Mouse (Mus musculus) embryonic facial prominence, embryonic 11.5 days (tissue): ENCODE measurements around the gene Acot7. TPM values are rescaled to one million over a fixed set of nuclear protein-coding genes. Genes with fewer than 3 reads are reported as not detected.
"Not testable (repeated sequence)": the region's sequence is repeated elsewhere in the genome, so short reads cannot be mapped to it uniquely, and the experiment has no call there.

Experiments used
- ATAC-seq: fragments of 200-750 bp; cut with Nextera tagmentation; replicated peaks from 2 replicates; pipeline ENCODE4 v1.8.0; 2017; ENCODE audit warnings: low read depth; ENCODE audit not compliant: insufficient number of reproducible peaks, low FRiP score, low TSS enrichment
- DNase-seq: peaks from one replicate; pipeline ENCODE4 v3.0.0-alpha.2; 2015; ENCODE audit warnings: low spot score
- H3K27ac ChIP-seq: fragments of 300-500 bp; sonication (generic); replicated peaks from 2 replicates; pipeline ENCODE4 v1.5.1; 2014; ENCODE audit warnings: mild to moderate bottlenecking, low read depth, low read length, control low read depth
- H3K27me3 ChIP-seq: fragments of 300-500 bp; sonication (generic); 2 replicates; pipeline ENCODE4 v1.6.1; 2014; ENCODE audit warnings: mild to moderate bottlenecking, low read length, moderate library complexity, mixed read lengths; ENCODE audit not compliant: control insufficient read depth, insufficient read depth
- H3K36me3 ChIP-seq: fragments of 300-500 bp; sonication (generic); replicated peaks from 2 replicates; pipeline ENCODE4 v1.6.1; 2014; ENCODE audit warnings: low read depth, mild to moderate bottlenecking, low read length, moderate library complexity, mixed read lengths; ENCODE audit not compliant: control insufficient read depth, insufficient read depth
- H3K4me1 ChIP-seq: fragments of 300-500 bp; sonication (generic); 2 replicates; pipeline ENCODE4 v1.6.1; 2014; ENCODE audit warnings: low read length, mixed read lengths; ENCODE audit not compliant: control insufficient read depth, insufficient read depth
- H3K4me2 ChIP-seq: fragments of 300-500 bp; sonication (generic); 2 replicates; pipeline ENCODE4 v1.6.1; 2014; ENCODE audit warnings: low read depth, mild to moderate bottlenecking, control low read depth, low read length, moderate library complexity
- H3K4me3 ChIP-seq: fragments of 300-500 bp; sonication (generic); 2 replicates; pipeline ENCODE4 v1.5.1; 2014; ENCODE audit warnings: low read depth, low read length, control low read depth
- H3K9ac ChIP-seq: fragments of 300-500 bp; sonication (generic); replicated peaks from 2 replicates; pipeline ENCODE4 v1.6.1; 2014; ENCODE audit warnings: mild to moderate bottlenecking, control low read depth, low read length
- H3K9me3 ChIP-seq: fragments of 300-500 bp; sonication (generic); replicated peaks from 2 replicates; pipeline ENCODE4 v1.6.1; 2016; ENCODE audit warnings: mild to moderate bottlenecking, low read length, inconsistent platforms, mixed read lengths; ENCODE audit not compliant: control insufficient read depth
- WGBS: fragments of 180-500 bp; shearing (Covaris S2); extraction: QIAGEN DNeasy Blood & Tissue Kit; methylation state at CpG from one replicate; pipeline ENCODE4 v1.1.7; 2014; 5-methylcytosine and 5-hydroxymethylcytosine counted together
- polyA plus RNA-seq: library from polyadenylated mRNA; unstranded; fragments of >200 nt; fragmentation: Nextera tagmentation; extraction: Ambion mirVana; gene quantifications from 2 replicates; pipeline ENCODE4 v1.2.1, GENCODE M21; 2014

Acot7 gene
- polyA plus RNA-seq, 1 experiment from 2014 or later, result 47.5 TPM

DNA sequence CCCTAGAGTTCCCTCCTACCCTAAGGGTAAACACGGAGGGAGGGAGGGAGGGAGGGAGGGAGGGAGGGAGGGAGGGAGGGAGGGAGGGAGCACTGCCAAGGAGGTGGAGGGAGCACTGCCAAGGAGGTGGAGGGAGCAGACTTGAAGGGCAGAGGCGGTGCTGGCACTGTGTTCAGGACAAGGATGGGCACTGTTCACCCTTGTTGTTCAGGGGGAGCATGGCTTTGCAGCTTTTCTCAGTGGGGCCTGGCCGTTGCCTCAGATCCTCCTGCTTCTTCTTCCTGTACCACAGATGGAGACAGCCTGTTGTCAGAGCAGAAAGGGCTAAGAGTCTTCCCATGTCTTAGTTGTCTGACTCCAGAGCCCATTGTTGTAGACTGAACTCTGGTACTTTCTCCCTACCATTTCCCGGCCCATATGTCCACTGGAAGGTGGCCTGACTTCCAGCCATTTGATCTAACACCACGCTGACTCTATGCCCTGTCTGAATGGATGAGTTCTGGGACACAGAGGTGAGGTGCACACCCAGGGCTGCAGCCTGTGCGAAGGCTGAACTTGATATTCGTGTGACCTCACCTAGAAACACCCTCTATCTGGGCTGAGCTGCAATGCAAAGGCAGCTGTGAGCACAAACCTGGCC lies 43.0 kb downstream of the Acot7 start:
- DNase-seq (no peak), ATAC-seq (peak; percentile 20; the same call in 1 of the 2 replicates)
- Histone ChIP-seq H3K9ac (no peak overlapping the region), H3K4me1 (no peaks in the 10 kb centered on the region; the same call in 1 of the 2 replicates), H3K27ac (no peak overlapping the region), H3K4me2 (no peak overlapping the region), H3K9me3 (no peaks in the 10 kb centered on the region), H3K27me3 (no peaks in the 10 kb centered on the region), H3K36me3 (no peaks in the 10 kb centered on the region), H3K4me3 (no peak overlapping the region)
- WGBS, result 70% methylated on average over 6 of the region's 7 CpGs

DNA sequence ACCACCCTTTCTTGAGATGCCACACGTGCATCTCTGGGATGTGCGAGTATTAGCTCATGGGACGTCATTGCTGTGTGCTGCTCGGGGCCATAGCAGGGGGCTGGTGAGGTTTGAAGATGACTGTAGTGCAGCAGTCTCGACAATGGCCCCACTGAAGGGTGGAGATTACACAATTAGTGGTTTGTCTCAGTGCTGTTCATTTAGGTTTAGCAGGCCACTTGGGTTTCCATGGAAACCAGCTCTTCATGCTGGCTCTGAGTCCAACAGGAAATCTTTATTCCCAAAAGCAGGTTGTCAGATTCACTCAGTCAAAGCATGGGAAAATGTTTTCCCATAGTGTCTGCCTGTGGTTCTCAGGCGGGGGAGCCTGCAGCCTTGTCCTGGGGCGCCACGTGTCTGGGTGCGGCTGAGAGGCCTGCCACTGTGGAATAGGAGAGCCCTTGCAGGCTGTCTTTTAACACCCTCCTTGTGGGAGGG lies 43.5 kb downstream of the Acot7 start:
- no peak overlapping the region for H3K27ac ChIP-seq
- ATAC-seq (peak; percentile 74), DNase-seq (peak; percentile 59)
- H3K9me3 ChIP-seq, result no peaks in the 10 kb centered on the region
- WGBS, result 18% methylated on average over 9 of the region's 9 CpGs
- no peak overlapping the region for H3K9ac ChIP-seq
- H3K4me1 ChIP-seq, result no peaks in the 10 kb centered on the region; the same call in 1 of the 2 replicates
- H3K27me3 ChIP-seq, result no peaks in the 10 kb centered on the region
- no peaks in the 10 kb centered on the region for H3K36me3 ChIP-seq
- H3K4me3 ChIP-seq, result no peak overlapping the region
- H3K4me2 ChIP-seq, result no peak overlapping the region

DNA sequence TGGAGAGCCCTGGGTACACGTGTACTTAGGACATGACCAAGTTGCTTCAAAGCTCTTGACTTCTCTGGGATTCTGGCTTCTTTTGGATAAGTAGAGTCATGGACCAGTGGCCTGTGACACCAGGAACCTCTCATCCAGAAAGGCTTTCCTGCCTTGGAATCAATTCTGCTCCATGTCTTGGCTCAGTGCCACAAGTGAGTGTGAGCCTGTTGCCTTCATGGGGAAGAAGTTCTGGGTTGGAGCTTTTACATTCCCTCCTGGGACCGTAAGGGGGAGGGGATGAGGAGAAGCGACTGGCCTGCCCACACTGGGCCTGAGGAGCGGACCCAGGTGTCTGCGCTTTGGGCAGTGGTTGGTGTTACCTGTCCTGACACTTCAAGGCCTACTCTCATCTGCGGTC lies 44.2 kb downstream of the Acot7 start:
- Histone ChIP-seq H3K27me3 (no peaks in the 10 kb centered on the region), H3K4me3 (no peak overlapping the region), H3K4me2 (no peak overlapping the region), H3K36me3 (no peaks in the 10 kb centered on the region), H3K9ac (no peak overlapping the region), H3K4me1 (no peaks in the 10 kb centered on the region; the same call in 1 of the 2 replicates), H3K27ac (no peak overlapping the region), H3K9me3 (no peaks in the 10 kb centered on the region)
- ATAC-seq, result no peak
- DNase-seq, result no peak
- 88% methylated on average over 6 of the region's 6 CpGs for WGBS

DNA sequence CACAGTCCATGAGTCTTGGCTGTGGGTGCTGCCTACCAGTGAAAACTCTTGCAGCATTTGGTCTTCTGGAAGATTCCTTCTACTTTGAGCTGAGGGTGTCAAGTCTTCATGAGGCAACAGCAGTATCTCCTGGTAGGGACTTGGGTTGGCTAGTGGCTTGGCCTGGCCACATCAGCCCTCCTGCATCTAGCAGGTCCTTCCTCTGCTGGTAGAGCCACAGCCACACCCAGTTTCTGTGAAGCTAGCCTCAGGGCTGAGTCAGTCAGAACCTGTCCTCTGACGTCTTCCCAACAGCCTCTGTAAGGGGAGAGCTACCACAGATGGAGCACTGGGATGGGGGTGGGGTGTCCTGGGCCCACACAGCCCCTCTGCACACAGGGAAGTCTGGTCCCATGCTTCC lies 44.6 kb downstream of the Acot7 start:
- H3K9ac ChIP-seq, result no peak overlapping the region
- no peaks in the 10 kb centered on the region; the same call in 1 of the 2 replicates for H3K4me1 ChIP-seq
- 30% methylated on average over 1 of the region's 1 CpGs for WGBS
- H3K9me3 ChIP-seq, result no peaks in the 10 kb centered on the region
- no peak for DNase-seq
- no peak overlapping the region for H3K4me2 ChIP-seq
- H3K27me3 ChIP-seq, result no peaks in the 10 kb centered on the region
- no peak for ATAC-seq
- H3K36me3 ChIP-seq, result no peaks in the 10 kb centered on the region
- no peak overlapping the region for H3K27ac ChIP-seq
- no peak overlapping the region for H3K4me3 ChIP-seq

DNA sequence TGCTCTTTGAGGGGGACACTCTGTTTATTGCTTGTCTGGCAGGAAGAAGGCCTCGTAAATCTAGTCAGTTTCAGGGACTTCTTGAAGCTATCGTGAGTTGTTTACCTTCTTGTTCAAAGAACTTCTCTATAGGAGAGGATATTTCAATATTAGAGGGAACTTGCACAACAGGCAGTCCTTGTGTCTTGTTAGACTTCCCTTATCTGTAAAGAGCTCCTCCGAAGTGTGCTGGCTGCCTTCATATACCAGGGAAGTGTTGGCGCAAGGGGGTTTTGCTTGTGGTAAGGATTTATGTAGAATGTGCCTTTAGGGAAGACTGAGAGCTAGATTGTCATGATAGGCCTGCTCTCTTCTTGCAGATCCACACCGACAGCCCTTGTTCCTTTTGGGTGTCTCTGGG lies 46.2 kb downstream of the Acot7 start:
- no peak for DNase-seq
- Histone ChIP-seq H3K36me3 (no peaks in the 10 kb centered on the region), H3K27ac (no peak overlapping the region), H3K4me3 (no peak overlapping the region), H3K9ac (no peak overlapping the region), H3K4me1 (no peaks in the 10 kb centered on the region; the same call in 1 of the 2 replicates), H3K27me3 (no peaks in the 10 kb centered on the region), H3K4me2 (no peak overlapping the region), H3K9me3 (no peaks in the 10 kb centered on the region)
- ATAC-seq, result no peak
- WGBS, result 88% methylated on average over 5 of the region's 5 CpGs

DNA sequence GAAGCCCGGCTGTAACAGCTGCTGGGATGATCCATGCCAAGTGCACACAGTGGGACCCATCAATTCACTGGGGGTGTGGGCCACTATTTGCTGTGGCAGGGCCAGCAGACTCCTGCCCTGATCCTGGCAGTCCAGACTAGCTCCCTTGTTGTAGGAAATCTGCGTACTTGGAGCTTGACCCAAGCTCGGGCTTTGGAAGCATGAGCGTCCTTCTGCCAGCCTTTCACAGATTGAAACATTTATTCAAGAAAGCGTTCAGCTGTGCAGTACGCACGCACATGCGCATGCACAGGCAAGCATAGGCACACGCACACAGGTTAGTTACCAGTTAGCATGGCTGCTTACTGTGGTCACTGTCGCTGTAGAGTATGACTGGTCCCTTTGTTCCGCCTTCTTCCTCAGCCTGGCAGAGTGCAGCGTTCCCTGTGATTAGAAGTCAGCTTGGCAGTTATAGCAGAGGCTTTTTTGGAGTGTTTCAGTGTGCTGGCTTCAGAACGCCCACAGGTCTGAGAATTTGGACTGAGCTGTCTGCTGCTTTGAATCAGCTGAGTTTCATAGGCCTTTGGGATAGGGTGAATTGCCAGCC lies 49.1 kb downstream of the Acot7 start:
- no peak overlapping the region for H3K27ac ChIP-seq
- no peak for ATAC-seq
- H3K9me3 ChIP-seq, result no peaks in the 10 kb centered on the region
- H3K4me3 ChIP-seq, result no peak overlapping the region
- H3K27me3 ChIP-seq, result no peaks in the 10 kb centered on the region
- H3K36me3 ChIP-seq, result no peaks in the 10 kb centered on the region
- DNase-seq, result no peak
- 70% methylated on average over 13 of the region's 13 CpGs for WGBS
- no peak overlapping the region for H3K9ac ChIP-seq
- no peaks in the 10 kb centered on the region for H3K4me1 ChIP-seq
- H3K4me2 ChIP-seq, result no peak overlapping the region

DNA sequence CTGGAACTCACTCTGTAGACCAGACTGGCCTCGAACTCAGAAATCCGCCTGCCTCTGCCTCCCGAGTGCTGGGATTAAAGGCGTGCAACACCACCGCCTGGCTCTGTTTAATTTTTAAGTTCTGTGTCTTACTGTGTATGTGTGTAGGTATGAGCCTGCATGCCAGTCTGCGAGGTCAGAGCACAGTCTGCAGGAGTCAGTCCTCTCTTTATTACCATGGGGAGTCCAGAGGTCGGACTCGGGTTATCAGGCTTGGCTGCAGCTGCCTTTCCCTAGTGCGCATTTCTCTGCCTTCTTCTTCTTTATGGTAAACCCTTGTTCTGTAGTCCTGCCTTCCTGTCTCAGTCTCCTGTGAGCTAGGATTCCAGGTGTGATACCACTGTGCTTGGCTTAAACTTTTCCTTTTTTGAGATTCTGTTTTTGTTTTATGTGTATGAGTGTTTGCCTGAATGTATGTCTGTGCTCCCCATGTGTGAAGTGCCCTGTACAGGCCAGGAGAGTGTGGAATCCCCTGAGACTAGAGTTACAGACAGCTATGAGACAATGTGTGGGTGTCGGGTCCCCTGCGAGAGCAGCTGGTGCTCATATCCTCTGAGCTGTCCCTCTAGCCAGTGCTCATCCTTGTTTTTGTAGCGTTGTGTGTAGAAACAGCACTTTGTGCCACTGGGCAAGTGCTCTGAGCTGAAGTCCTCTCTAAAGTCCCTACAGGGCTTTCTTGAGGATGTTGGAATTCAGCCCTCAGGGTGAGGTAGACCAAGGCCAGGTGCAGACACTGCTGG lies 50.0 kb downstream of the Acot7 start:
- H3K4me3 ChIP-seq, result no peak overlapping the region
- H3K9ac ChIP-seq, result no peak overlapping the region
- DNase-seq (no peak), ATAC-seq (no peak)
- H3K27me3 ChIP-seq, result no peaks in the 10 kb centered on the region
- H3K4me1 ChIP-seq, result no peaks in the 10 kb centered on the region
- H3K9me3 ChIP-seq, result no peaks in the 10 kb centered on the region
- no peak overlapping the region for H3K27ac ChIP-seq
- no peaks in the 10 kb centered on the region for H3K36me3 ChIP-seq
- no peak overlapping the region for H3K4me2 ChIP-seq
- WGBS, result 80% methylated on average over 12 of the region's 12 CpGs

DNA sequence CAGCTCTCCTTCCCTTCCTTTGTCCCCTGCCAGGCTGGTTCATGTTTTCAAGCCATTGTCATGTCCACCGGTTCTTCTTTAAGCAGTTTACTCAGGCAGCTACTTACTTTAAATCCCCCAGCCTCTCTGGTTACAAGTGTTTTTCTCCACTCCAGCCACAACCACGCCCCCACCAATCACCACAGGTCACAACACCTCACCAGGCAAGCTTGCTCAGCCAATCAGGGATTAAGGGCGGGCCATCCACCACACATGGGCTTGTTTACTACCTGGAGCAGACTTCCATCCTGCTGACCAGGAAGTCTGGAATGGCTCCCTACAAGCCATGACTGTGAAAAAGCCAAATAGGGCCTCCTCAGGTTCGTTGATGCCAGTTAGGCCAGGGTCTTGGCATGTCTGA lies 52.4 kb downstream of the Acot7 start:
- H3K4me2 ChIP-seq, H3K4me1 ChIP-seq, ATAC-seq, H3K9ac ChIP-seq, H3K36me3 ChIP-seq, H3K27ac ChIP-seq, H3K4me3 ChIP-seq, H3K27me3 ChIP-seq, H3K9me3 ChIP-seq: not testable (repeated sequence)
- DNase-seq, result peak; percentile 21
- WGBS, result 42% methylated on average over 4 of the region's 4 CpGs
